Mouse (Mus musculus) heart, postnatal 10 days (tissue): Measurements from ENCODE around the gene Qtrt1. TPM values are rescaled to one million over a fixed set of nuclear protein-coding genes. Genes with fewer than 3 reads are reported as not detected.

ENCODE experiments used
- total RNA-seq, 2 experiments: library from RNA; stranded (reverse); gene quantifications; 2 replicates each; pipeline ENCODE4 v1.2.3; 2021

Gene Qtrt1
- total RNA-seq, 2 experiments from 2014 or later: 10.6 to 11.5 TPM

Other genes starting within 250 kb of the Qtrt1 start
- 10 to 100 TPM; 21.3 to 28.2 TPM for gene Pde4a, start 246.1 kb upstream of the Qtrt1 start, total RNA-seq
- gene Keap1, start 172.5 kb upstream of the Qtrt1 start, total RNA-seq: 10 to 100 TPM; 38.5 to 39.5 TPM
- gene S1pr5, start 163.4 kb upstream of the Qtrt1 start, total RNA-seq: under 1 TPM; 0.41 to 0.50 TPM
- gene Atg4d, start 146.5 kb upstream of the Qtrt1 start, total RNA-seq: 10 to 100 TPM; 67.6 to 69.6 TPM
- gene Kri1, start 123.9 kb upstream of the Qtrt1 start, total RNA-seq: 10 to 100 TPM; 18.9 to 19.7 TPM
- 10 to 100 TPM; 24.5 to 25.3 TPM for gene Cdkn2d, start 120.4 kb upstream of the Qtrt1 start, total RNA-seq
- not detected for gene Ap1m2, start 99.5 kb upstream of the Qtrt1 start, total RNA-seq
- 10 to 100 TPM; 86.7 to 95.4 TPM for gene Slc44a2, start 91.1 kb upstream of the Qtrt1 start, total RNA-seq
- 10 to 100 TPM; 41.3 to 51.0 TPM for gene Ilf3, start 44.0 kb upstream of the Qtrt1 start, total RNA-seq
- gene Dnm2, start 13.1 kb downstream of the Qtrt1 start, total RNA-seq: 10 to 100 TPM; 90.0 to 90.6 TPM
- 10 to 100 TPM; 44.8 to 46.7 TPM for gene Tmed1, start 98.4 kb downstream of the Qtrt1 start, total RNA-seq
- gene AB124611, start 114.3 kb downstream of the Qtrt1 start, total RNA-seq: 1 to 10 TPM; 1.1 to 1.5 TPM
- gene Carm1, start 135.1 kb downstream of the Qtrt1 start, total RNA-seq: 10 to 100 TPM; 65.9 to 66.1 TPM
- 10 to 100 TPM; 45.7 to 45.8 TPM for gene Timm29, start 180.9 kb downstream of the Qtrt1 start, total RNA-seq
- 1 to 10 TPM; 6.8 to 7.9 TPM for gene Yipf2, start 181.0 kb downstream of the Qtrt1 start, total RNA-seq
- 10 to 100 TPM; 55.6 to 59.8 TPM for gene Smarca4, start 204.3 kb downstream of the Qtrt1 start, total RNA-seq